Mouse (Mus musculus): ENCODE measurements around the gene Cmtm7.

DNA sequence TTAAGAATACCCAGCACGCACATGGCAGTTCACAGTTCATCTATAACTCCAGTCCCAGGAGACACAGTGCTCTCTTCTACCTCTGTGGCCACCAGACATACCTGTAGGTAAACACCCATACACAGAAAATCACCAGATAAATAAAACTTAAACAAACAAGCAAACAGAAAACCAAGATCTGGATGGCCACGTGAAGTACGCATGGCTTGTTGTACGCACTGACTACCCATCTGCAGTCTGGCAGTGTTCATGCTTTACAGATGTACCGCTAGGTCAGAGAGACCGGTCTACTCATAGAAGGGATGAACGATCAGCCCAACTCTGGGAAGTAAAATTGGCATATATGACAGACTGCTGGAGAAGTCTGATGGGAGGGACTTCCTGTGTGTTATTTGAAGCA lies 34.5 kb upstream of the Cmtm7 start:
- TF ChIP-seq CTCF (IDR thresholded peaks at IDR 0.05; ENCODE audit: low read depth) = no peak
- TF ChIP-seq EP300 (IDR thresholded peaks at IDR 0.05; ENCODE audit: low read depth) = no peak

All from liver, embryonic 14.5 days (tissue).